Mouse (Mus musculus): Measurements from ENCODE around the gene Lsm10. TPM values are rescaled to one million over a fixed set of nuclear protein-coding genes. Genes with fewer than 3 reads are reported as not detected.
A peak's percentile ranks its signal among the peaks of the same experiment; 100 is the strongest.

Gene Lsm10
- total and polyA plus RNA-seq, 3 experiments, result 35.0 to 49.6 TPM; not detected in 1

GRCm38 (mm10) chr4:126103590-126104068, 7.2 kb downstream of the Lsm10 start, which contains the start of gene Stk40 (continued):
- TF ChIP-seq POLR2A (IDR thresholded peaks at IDR 0.05; ENCODE audit: control insufficient read depth in 1 of 2, insufficient read depth in 1 of 2, low read depth in 1 of 2, low read length in 2 of 2, poor library complexity in 1 of 2) (peak; percentile 87 to 96), MXI1 (IDR thresholded peaks at IDR 0.05; ENCODE audit: low read depth, low read length) (peak; percentile 56), MAFK (IDR thresholded peaks at IDR 0.05; ENCODE audit: borderline replicate concordance, low read depth, low read length) (no peak), ZMIZ1 (IDR thresholded peaks at IDR 0.05; ENCODE audit: low read depth, low read length) (peak; percentile 74), TCF12 (IDR thresholded peaks at IDR 0.05; ENCODE audit: low read depth, low read length) (peak; percentile 60), E2F4 (IDR thresholded peaks at IDR 0.05; ENCODE audit: borderline replicate concordance, low read depth, low read length) (peak; percentile 0; the same call in 1 of the 2 replicates), RCOR1 (IDR thresholded peaks at IDR 0.05; ENCODE audit: low read depth, low read length) (0 out of 2 replicates have a peak, but pooled peaks have one; percentile 41)

- Histone ChIP-seq H3K79me2 (ENCODE audit: control insufficient read depth, insufficient read depth, low read length, poor library complexity) (peaks cover 53% of the 10 kb centered on the region), H3K27ac (ENCODE audit: control insufficient read depth, low read depth, low read length) (peak overlapping the region; percentile 85), H3K9ac (ENCODE audit: control insufficient read depth, low read depth, low read length, poor library complexity, severe bottlenecking) (peak overlapping the region; percentile 88), H3K4me1 (ENCODE audit: control insufficient read depth in 1 of 2, insufficient read depth in 2 of 2, low read length in 2 of 2) (peaks cover 12 to 54% of the 10 kb centered on the region in 2 experiments), H3K36me3 (ENCODE audit: control insufficient read depth in 1 of 2, insufficient read depth in 2 of 2, low read length in 2 of 2) (peaks cover 0 to 42% of the 10 kb centered on the region in 2 experiments; a peak in 2 of 4 replicates), H3K27me3 (ENCODE audit: control insufficient read depth in 1 of 2, insufficient read depth in 2 of 2, low read length in 2 of 2) (no peaks in the 10 kb centered on the region), H3K9me3 (replicated peaks; ENCODE audit: insufficient read depth, low read length) (no peaks in the 10 kb centered on the region), H3K4me3 (ENCODE audit: control insufficient read depth in 1 of 2, insufficient read depth in 1 of 2, low read depth in 2 of 2, low read length in 2 of 2) (peak overlapping the region; percentile 84 to 93)
- DNase-seq (ENCODE audit: low read depth, low spot score), result peak; percentile 84
- TF ChIP-seq ETS1 (IDR thresholded peaks at IDR 0.05; ENCODE audit: low read depth, low read length) (peak; percentile 80), BHLHE40 (IDR thresholded peaks at IDR 0.05; ENCODE audit: borderline replicate concordance, low read depth, low read length) (0 out of 2 replicates have a peak, but pooled peaks have one; percentile 19), SIN3A (IDR thresholded peaks at IDR 0.05; ENCODE audit: low read length) (peak; percentile 95), RCOR1 (IDR thresholded peaks at IDR 0.05; ENCODE audit: low read depth, low read length) (peak; percentile 54; the same call in 1 of the 2 replicates), MXI1 (IDR thresholded peaks at IDR 0.05; ENCODE audit: low read depth, low read length) (peak; percentile 88), MEF2A (IDR thresholded peaks at IDR 0.05; ENCODE audit: extremely low read depth, insufficient replicate concordance, low read depth, low read length, poor library complexity, severe bottlenecking) (no peak), MAX (IDR thresholded peaks at IDR 0.05; ENCODE audit: low read length) (peak; percentile 15), ZC3H11A (IDR thresholded peaks at IDR 0.05; ENCODE audit: low read depth, low read length) (no peak), EP300 (IDR thresholded peaks at IDR 0.05; ENCODE audit: low read depth in 1 of 2, low read length in 2 of 2) (0 out of 4 replicates have a peak, but pooled peaks of 1 of the 2 experiments have one; percentile 9), GATA1 (IDR thresholded peaks at IDR 0.05; ENCODE audit: low read depth, low read length) (peak; percentile 78), HCFC1 (IDR thresholded peaks at IDR 0.05; ENCODE audit: low read depth, low read length) (peak; percentile 45; the same call in 1 of the 2 replicates)
Measured at GRCm38 (mm10) chr4:126104261-126105075, 8.0 kb downstream of the Lsm10 start.
